Mouse (Mus musculus): Measurements from ENCODE around the gene Sipa1l3. TPM values are rescaled to one million over a fixed set of nuclear protein-coding genes. Genes with fewer than 3 reads are reported as not detected.

Sipa1l3 gene
- polyA plus RNA-seq, 1 experiment from 2014 or later = 17.4 TPM

GRCm38 (mm10) chr7:29288942-29289638, 229.4 kb downstream of the Sipa1l3 start, which contains the start of gene Ppp1r14a:
Ppp1r14a (plus strand) TSS chr7:29289308.
- ATAC-seq (ENCODE audit: low FRiP score, low TSS enrichment) = peak; percentile 33
- Histone ChIP-seq H3K27ac (ENCODE audit: low read depth, low read length) (peak within 1 kb of the TSS; percentile 70), H3K27me3 (ENCODE audit: control insufficient read depth, insufficient read depth, low read length) (peaks cover 8% of the 10 kb centered on the region)

DNA sequence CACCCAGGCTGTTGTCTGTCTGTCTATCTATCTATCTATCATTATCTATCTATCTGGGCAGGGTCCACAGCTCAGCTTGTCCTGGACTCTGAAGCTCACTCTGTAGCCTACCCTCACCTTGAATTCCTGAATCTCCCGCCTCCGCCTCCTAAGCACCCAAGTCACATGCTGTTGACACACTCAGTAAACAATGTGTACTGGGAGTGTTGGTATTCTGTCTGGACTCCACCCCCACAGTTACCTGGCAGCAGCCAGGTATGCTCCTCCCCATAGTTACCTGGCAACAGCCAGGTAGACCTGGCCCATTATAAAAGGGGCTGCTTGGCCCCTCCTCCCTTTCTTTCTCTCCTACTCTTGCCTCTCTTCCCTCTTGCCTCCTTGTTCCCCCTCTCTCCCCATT, 230.4 kb downstream of the Sipa1l3 start:
- Histone ChIP-seq H3K27ac (ENCODE audit: low read depth, low read length) (no peak overlapping the region), H3K4me3 (ENCODE audit: low read length) (no peak overlapping the region)

More at GRCm38 (mm10) chr7:29288942-29289638, 229.4 kb downstream of the Sipa1l3 start, which contains the start of gene Ppp1r14a:
- H3K9me3 ChIP-seq (ENCODE audit: control insufficient read depth, low read length) = no peaks in the 10 kb centered on the region
- peaks cover 44% of the 10 kb centered on the region for H3K4me1 ChIP-seq (ENCODE audit: control insufficient read depth, insufficient read depth, low read length)
- WGBS = under 1% methylated on average over 52 of the region's 59 CpGs
- H3K9ac ChIP-seq (ENCODE audit: low read depth, low read length) = peak within 1 kb of the TSS; percentile 47
- H3K4me3 ChIP-seq (ENCODE audit: low read length) = peak within 1 kb of the TSS; percentile 56
- H3K4me2 ChIP-seq (replicated peaks; ENCODE audit: low read depth, low read length) = peak within 1 kb of the TSS; percentile 87
- no peaks in the 10 kb centered on the region for H3K36me3 ChIP-seq (ENCODE audit: control insufficient read depth, insufficient read depth, low read length)

GRCm38 (mm10) chr7:29287481-29287880, 231.0 kb downstream of the Sipa1l3 start:
- Histone ChIP-seq H3K4me3 (ENCODE audit: low read length) (no peak overlapping the region), H3K27me3 (ENCODE audit: control insufficient read depth, insufficient read depth, low read length) (peaks cover 8% of the 10 kb centered on the region), H3K36me3 (ENCODE audit: control insufficient read depth, insufficient read depth, low read length) (no peaks in the 10 kb centered on the region), H3K4me2 (replicated peaks; ENCODE audit: low read depth, low read length) (no peak overlapping the region), H3K27ac (ENCODE audit: low read depth, low read length) (no peak overlapping the region), H3K9ac (ENCODE audit: low read depth, low read length) (no peak overlapping the region), H3K9me3 (ENCODE audit: control insufficient read depth, low read length) (no peaks in the 10 kb centered on the region), H3K4me1 (ENCODE audit: control insufficient read depth, insufficient read depth, low read length) (peaks cover 32% of the 10 kb centered on the region)
- WGBS = 85% methylated on average over 7 of the region's 7 CpGs
- ATAC-seq (ENCODE audit: low FRiP score, low TSS enrichment) = no peak

More for the DNA sequence above, 230.4 kb downstream of the Sipa1l3 start:
- Histone ChIP-seq H3K4me1 (ENCODE audit: control insufficient read depth, insufficient read depth, low read length) (peaks cover 38% of the 10 kb centered on the region), H3K9ac (ENCODE audit: low read depth, low read length) (no peak overlapping the region), H3K9me3 (ENCODE audit: control insufficient read depth, low read length) (no peaks in the 10 kb centered on the region), H3K27me3 (ENCODE audit: control insufficient read depth, insufficient read depth, low read length) (peaks cover 8% of the 10 kb centered on the region), H3K36me3 (ENCODE audit: control insufficient read depth, insufficient read depth, low read length) (no peaks in the 10 kb centered on the region), H3K4me2 (replicated peaks; ENCODE audit: low read depth, low read length) (no peak overlapping the region)
- 94% methylated on average over 2 of the region's 2 CpGs for WGBS
- ATAC-seq (ENCODE audit: low FRiP score, low TSS enrichment) = no peak

DNA sequence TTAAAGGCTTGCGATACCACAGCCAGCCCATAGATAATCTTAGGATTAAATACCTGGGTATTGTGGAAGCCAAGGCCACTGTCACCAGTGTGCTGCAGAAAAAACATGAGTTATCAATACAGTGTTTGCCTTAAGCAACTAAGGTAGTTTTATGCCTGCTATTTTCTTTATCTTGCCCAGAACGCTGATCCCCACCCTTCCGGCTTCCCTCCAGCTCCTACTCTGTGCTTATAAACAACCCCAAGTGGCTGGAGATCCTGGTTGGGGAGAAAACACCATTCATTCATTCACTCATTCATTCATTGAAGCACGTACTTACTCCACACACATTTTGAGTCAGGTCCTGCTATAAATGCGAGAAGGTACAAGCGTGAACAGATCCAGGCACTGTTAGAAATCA, 233.9 kb downstream of the Sipa1l3 start:
- no peaks in the 10 kb centered on the region for H3K36me3 ChIP-seq (ENCODE audit: control insufficient read depth, insufficient read depth, low read length)
- no peak overlapping the region for H3K27ac ChIP-seq (ENCODE audit: low read depth, low read length)
- 0 out of 2 replicates have a peak, but pooled peaks cover 13% of the 10 kb centered on the region for H3K4me1 ChIP-seq (ENCODE audit: control insufficient read depth, insufficient read depth, low read length)
- H3K4me2 ChIP-seq (replicated peaks; ENCODE audit: low read depth, low read length) = no peak overlapping the region
- no peak for ATAC-seq (ENCODE audit: low FRiP score, low TSS enrichment)
- 95% methylated on average over 6 of the region's 6 CpGs for WGBS
- peaks cover 27% of the 10 kb centered on the region for H3K27me3 ChIP-seq (ENCODE audit: control insufficient read depth, insufficient read depth, low read length)
- no peaks in the 10 kb centered on the region for H3K9me3 ChIP-seq (ENCODE audit: control insufficient read depth, low read length)
- no peak overlapping the region for H3K9ac ChIP-seq (ENCODE audit: low read depth, low read length)
- H3K4me3 ChIP-seq (ENCODE audit: low read length) = no peak overlapping the region

- Histone ChIP-seq H3K4me3 (ENCODE audit: low read length) (no peak overlapping the region), H3K4me2 (replicated peaks; ENCODE audit: low read depth, low read length) (no peak overlapping the region), H3K27me3 (ENCODE audit: control insufficient read depth, insufficient read depth, low read length) (peaks cover 27% of the 10 kb centered on the region), H3K9ac (ENCODE audit: low read depth, low read length) (no peak overlapping the region), H3K9me3 (ENCODE audit: control insufficient read depth, low read length) (no peaks in the 10 kb centered on the region), H3K4me1 (ENCODE audit: control insufficient read depth, insufficient read depth, low read length) (0 out of 2 replicates have a peak, but pooled peaks cover 10% of the 10 kb centered on the region), H3K27ac (ENCODE audit: low read depth, low read length) (no peak overlapping the region), H3K36me3 (ENCODE audit: control insufficient read depth, insufficient read depth, low read length) (no peaks in the 10 kb centered on the region)
- ATAC-seq (ENCODE audit: low FRiP score, low TSS enrichment) = no peak
- 79% methylated on average over 4 of the region's 4 CpGs for WGBS
Observed at GRCm38 (mm10) chr7:29283876-29284275, 234.6 kb downstream of the Sipa1l3 start.

DNA sequence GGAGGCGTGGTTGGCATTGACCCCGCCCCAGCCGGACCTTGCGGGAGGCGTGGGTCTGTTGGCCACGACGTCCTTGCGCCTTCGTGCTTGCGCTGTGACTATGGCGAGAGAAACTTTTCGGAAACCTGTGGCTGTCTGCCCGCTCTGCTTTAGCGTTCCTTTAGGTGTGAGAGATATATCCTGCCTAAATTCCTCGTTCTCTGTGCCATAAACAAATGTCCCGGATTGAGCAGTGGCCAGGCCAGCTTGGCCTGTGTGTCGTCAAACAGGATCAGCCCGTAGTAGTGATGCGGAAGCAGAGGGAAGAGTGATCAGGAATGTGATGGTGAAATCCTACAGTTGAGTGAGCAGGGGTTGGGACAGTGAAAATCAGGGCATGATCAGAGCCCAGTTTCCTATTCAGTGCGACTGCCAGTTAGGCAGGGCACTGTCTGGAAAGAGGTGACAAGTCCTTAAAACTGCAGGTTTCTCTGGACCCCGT, 236.3 kb downstream of the Sipa1l3 start:
- Histone ChIP-seq H3K9me3 (ENCODE audit: control insufficient read depth, low read length) (no peaks in the 10 kb centered on the region), H3K4me2 (replicated peaks; ENCODE audit: low read depth, low read length) (peak overlapping the region; percentile 93), H3K9ac (ENCODE audit: low read depth, low read length) (peak overlapping the region; percentile 74), H3K27ac (ENCODE audit: low read depth, low read length) (no peak overlapping the region), H3K4me1 (ENCODE audit: control insufficient read depth, insufficient read depth, low read length) (0 out of 2 replicates have a peak, but pooled peaks cover 6% of the 10 kb centered on the region), H3K36me3 (ENCODE audit: control insufficient read depth, insufficient read depth, low read length) (no peaks in the 10 kb centered on the region), H3K27me3 (ENCODE audit: control insufficient read depth, insufficient read depth, low read length) (peaks cover 24% of the 10 kb centered on the region), H3K4me3 (ENCODE audit: low read length) (peak overlapping the region; percentile 50)
- ATAC-seq (ENCODE audit: low FRiP score, low TSS enrichment) = peak; percentile 63
- 7% methylated on average over 21 of the region's 21 CpGs for WGBS

- WGBS = under 1% methylated on average over 80 of the region's 80 CpGs
- Histone ChIP-seq H3K4me3 (ENCODE audit: low read length) (peak within 1 kb of the TSS; percentile 50), H3K27ac (ENCODE audit: low read depth, low read length) (peak within 1 kb of the TSS; percentile 79), H3K9ac (ENCODE audit: low read depth, low read length) (peak within 1 kb of the TSS; percentile 74), H3K9me3 (ENCODE audit: control insufficient read depth, low read length) (no peaks in the 10 kb centered on the region), H3K4me1 (ENCODE audit: control insufficient read depth, insufficient read depth, low read length) (0 out of 2 replicates have a peak, but pooled peaks cover 6% of the 10 kb centered on the region), H3K36me3 (ENCODE audit: control insufficient read depth, insufficient read depth, low read length) (no peaks in the 10 kb centered on the region), H3K27me3 (ENCODE audit: control insufficient read depth, insufficient read depth, low read length) (peaks cover 24% of the 10 kb centered on the region), H3K4me2 (replicated peaks; ENCODE audit: low read depth, low read length) (peak within 1 kb of the TSS; percentile 93)
- peak; percentile 82 for ATAC-seq (ENCODE audit: low FRiP score, low TSS enrichment)
Observed at GRCm38 (mm10) chr7:29281201-29282073, 237.0 kb downstream of the Sipa1l3 start, which contains the start of gene Spint2. Spint2 (minus strand) TSS chr7:29281912.

DNA sequence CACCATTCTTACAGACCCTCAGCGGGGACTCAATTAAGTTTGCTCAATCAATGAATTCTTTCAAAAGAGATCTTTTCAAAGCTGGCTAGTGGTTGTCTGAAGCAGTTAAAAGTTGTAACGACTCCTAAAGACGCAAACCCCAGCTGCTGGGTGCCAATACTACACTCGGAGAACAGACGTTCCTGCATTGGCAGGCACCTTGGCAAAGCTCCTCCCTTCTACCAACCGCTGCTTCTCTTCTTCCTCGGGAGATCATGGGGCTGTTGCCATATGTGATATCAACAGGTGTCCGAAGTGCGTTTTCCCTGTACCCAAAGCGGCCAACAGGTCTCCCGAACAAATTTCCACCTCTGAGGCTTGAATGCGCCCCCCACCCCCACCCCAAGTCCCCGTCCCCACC, 237.6 kb downstream of the Sipa1l3 start:
- ATAC-seq (ENCODE audit: low FRiP score, low TSS enrichment) = 0 out of 2 replicates have a peak, but pooled peaks have one; percentile 1
- Histone ChIP-seq H3K9ac (ENCODE audit: low read depth, low read length) (peak overlapping the region; percentile 74), H3K27me3 (ENCODE audit: control insufficient read depth, insufficient read depth, low read length) (peaks cover 24% of the 10 kb centered on the region), H3K27ac (ENCODE audit: low read depth, low read length) (no peak overlapping the region), H3K4me3 (ENCODE audit: low read length) (peak overlapping the region; percentile 50), H3K4me2 (replicated peaks; ENCODE audit: low read depth, low read length) (peak overlapping the region; percentile 93), H3K36me3 (ENCODE audit: control insufficient read depth, insufficient read depth, low read length) (no peaks in the 10 kb centered on the region), H3K4me1 (ENCODE audit: control insufficient read depth, insufficient read depth, low read length) (0 out of 2 replicates have a peak, but pooled peaks cover 6% of the 10 kb centered on the region), H3K9me3 (ENCODE audit: control insufficient read depth, low read length) (no peaks in the 10 kb centered on the region)
- WGBS = 8% methylated on average over 13 of the region's 13 CpGs

Measured in kidney, embryonic 14.5 days (tissue).